Mouse (Mus musculus): ENCODE results near the gene Odf3l1. TPM values are rescaled to one million over a fixed set of nuclear protein-coding genes. Genes with fewer than 3 reads are reported as not detected.

Odf3l1 gene
- total and polyA plus RNA-seq, 3 experiments, result not detected

GRCm38 (mm10) chr9:56873097-56873496, 8.6 kb upstream of the Odf3l1 start:
- Histone ChIP-seq H3K27me3 (ENCODE audit: control insufficient read depth in 1 of 2, insufficient read depth in 2 of 2, low read length in 2 of 2) (peaks cover 0 to 1% of the 10 kb centered on the region in 2 experiments; a peak in 3 of 4 replicates), H3K79me2 (ENCODE audit: control insufficient read depth, insufficient read depth, low read length, poor library complexity) (no peaks in the 10 kb centered on the region), H3K4me3 (ENCODE audit: control insufficient read depth in 1 of 2, insufficient read depth in 1 of 2, low read depth in 2 of 2, low read length in 2 of 2) (no peak overlapping the region), H3K9ac (ENCODE audit: control insufficient read depth, low read depth, low read length, poor library complexity, severe bottlenecking) (no peak overlapping the region), H3K27ac (ENCODE audit: control insufficient read depth, low read depth, low read length) (no peak overlapping the region), H3K36me3 (ENCODE audit: control insufficient read depth in 1 of 2, insufficient read depth in 2 of 2, low read length in 2 of 2) (no peaks in the 10 kb centered on the region), H3K4me1 (ENCODE audit: control insufficient read depth in 1 of 2, insufficient read depth in 2 of 2, low read length in 2 of 2) (peaks cover 0 to 5% of the 10 kb centered on the region in 2 experiments; a peak in 1 of 4 replicates), H3K9me3 (replicated peaks; ENCODE audit: insufficient read depth, low read length) (no peaks in the 10 kb centered on the region)
- DNase-seq (ENCODE audit: low read depth, low spot score), result no peak
- TF ChIP-seq MYC (IDR thresholded peaks at IDR 0.05; ENCODE audit: low read depth, low read length) (no peak), CHD1 (IDR thresholded peaks at IDR 0.05; ENCODE audit: low read depth, low read length) (no peak), GABPA (IDR thresholded peaks at IDR 0.05; ENCODE audit: low read depth, low read length) (no peak), ZNF384 (IDR thresholded peaks at IDR 0.05; ENCODE audit: low read depth, low read length) (no peak), EP300 (IDR thresholded peaks at IDR 0.05; ENCODE audit: low read depth in 1 of 2, low read length in 2 of 2) (no peak), RAD21 (IDR thresholded peaks at IDR 0.05; ENCODE audit: low read depth, low read length) (no peak), MEF2A (IDR thresholded peaks at IDR 0.05; ENCODE audit: extremely low read depth, insufficient replicate concordance, low read depth, low read length, poor library complexity, severe bottlenecking) (no peak), CTCF (IDR thresholded peaks at IDR 0.05 in 2 of 3, conservative IDR thresholded peaks at IDR 0.05 in 1 of 3; ENCODE audit: control insufficient read depth in 1 of 3, insufficient read depth in 1 of 3, low read depth in 2 of 3, low read length in 3 of 3, poor library complexity in 1 of 3, severe bottlenecking in 1 of 3) (no peak), RCOR1 (IDR thresholded peaks at IDR 0.05; ENCODE audit: low read depth, low read length) (no peak), SIN3A (IDR thresholded peaks at IDR 0.05; ENCODE audit: low read length) (no peak), ETS1 (IDR thresholded peaks at IDR 0.05; ENCODE audit: low read depth, low read length) (no peak), E2F4 (IDR thresholded peaks at IDR 0.05; ENCODE audit: borderline replicate concordance, low read depth, low read length) (no peak), JUND (IDR thresholded peaks at IDR 0.05; ENCODE audit: low read depth, low read length) (no peak)

GRCm38 (mm10) chr9:56872105-56872903, 7.8 kb upstream of the Odf3l1 start:
- no peaks in the 10 kb centered on the region for H3K79me2 ChIP-seq (ENCODE audit: control insufficient read depth, insufficient read depth, low read length, poor library complexity)
- no peak overlapping the region for H3K4me3 ChIP-seq (ENCODE audit: control insufficient read depth in 1 of 2, insufficient read depth in 1 of 2, low read depth in 2 of 2, low read length in 2 of 2)
- H3K4me1 ChIP-seq (ENCODE audit: control insufficient read depth in 1 of 2, insufficient read depth in 2 of 2, low read length in 2 of 2), result peaks cover 0 to 5% of the 10 kb centered on the region in 2 experiments; a peak in 1 of 4 replicates
- no peaks in the 10 kb centered on the region for H3K9me3 ChIP-seq (replicated peaks; ENCODE audit: insufficient read depth, low read length)
- H3K27me3 ChIP-seq (ENCODE audit: control insufficient read depth in 1 of 2, insufficient read depth in 2 of 2, low read length in 2 of 2), result peaks cover 0 to 1% of the 10 kb centered on the region in 2 experiments; a peak in 3 of 4 replicates
- no peak for DNase-seq (ENCODE audit: low read depth, low spot score)
- no peak overlapping the region for H3K27ac ChIP-seq (ENCODE audit: control insufficient read depth, low read depth, low read length)
- TF ChIP-seq SIN3A (IDR thresholded peaks at IDR 0.05; ENCODE audit: low read length) (no peak), UBTF (IDR thresholded peaks at IDR 0.05; ENCODE audit: borderline replicate concordance, insufficient read depth, low read depth, low read length) (no peak), JUND (IDR thresholded peaks at IDR 0.05; ENCODE audit: low read depth, low read length) (no peak), ETS1 (IDR thresholded peaks at IDR 0.05; ENCODE audit: low read depth, low read length) (no peak), MEF2A (IDR thresholded peaks at IDR 0.05; ENCODE audit: extremely low read depth, insufficient replicate concordance, low read depth, low read length, poor library complexity, severe bottlenecking) (no peak)
- no peak overlapping the region for H3K9ac ChIP-seq (ENCODE audit: control insufficient read depth, low read depth, low read length, poor library complexity, severe bottlenecking)
- no peaks in the 10 kb centered on the region for H3K36me3 ChIP-seq (ENCODE audit: control insufficient read depth in 1 of 2, insufficient read depth in 2 of 2, low read length in 2 of 2)
